Mouse (Mus musculus): ENCODE measurements at regions not wholly inside any gene's neighbourhood (a gene's known extent, or its start where the extent isn't known, plus 50 kb on each side); places are given as distances from the start of the nearest gene placed in this dataset.

GRCm38 (mm10) chr7:114364041-114364440, 51.0 kb upstream of the Pde3b start:
- TF ChIP-seq CTCF (IDR thresholded peaks at IDR 0.05): no peak
- no peak for TF ChIP-seq EP300 (IDR thresholded peaks at IDR 0.05)

All from lung, postnatal 0 days (tissue).